Mouse (Mus musculus) CD8-positive naive resting alpha-beta T cell, adult 2 months (primary cell): ENCODE results near the gene Nr1h3.

Experiments
- DNase-seq, 2 experiments: peaks; one replicate each; pipeline ENCODE4 v3.0.0; 2022; ENCODE audit warnings: low read depth in 2 of 2, low spot score in 2 of 2

The Nr1h3 gene

DNA sequence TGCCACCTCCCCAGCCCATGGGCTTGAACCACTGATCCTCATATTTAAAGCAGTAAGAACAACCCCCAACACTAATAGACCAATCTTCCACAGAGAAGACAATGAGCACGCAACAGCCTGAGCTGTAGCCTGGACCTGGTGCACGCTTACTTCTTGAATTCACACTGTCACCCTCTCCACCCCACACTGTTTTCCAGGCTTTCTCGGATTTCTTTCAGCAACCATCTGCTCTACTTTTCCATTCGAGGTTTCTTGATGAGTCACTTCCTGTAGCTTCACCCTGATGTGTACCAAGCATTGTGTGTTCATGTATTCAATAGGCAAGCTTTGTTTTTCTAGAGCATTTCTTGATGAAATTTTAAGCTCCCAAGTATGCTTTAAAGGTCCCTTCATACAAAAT is 15.2 kb downstream of the Nr1h3 start:
- no peak for DNase-seq

DNA sequence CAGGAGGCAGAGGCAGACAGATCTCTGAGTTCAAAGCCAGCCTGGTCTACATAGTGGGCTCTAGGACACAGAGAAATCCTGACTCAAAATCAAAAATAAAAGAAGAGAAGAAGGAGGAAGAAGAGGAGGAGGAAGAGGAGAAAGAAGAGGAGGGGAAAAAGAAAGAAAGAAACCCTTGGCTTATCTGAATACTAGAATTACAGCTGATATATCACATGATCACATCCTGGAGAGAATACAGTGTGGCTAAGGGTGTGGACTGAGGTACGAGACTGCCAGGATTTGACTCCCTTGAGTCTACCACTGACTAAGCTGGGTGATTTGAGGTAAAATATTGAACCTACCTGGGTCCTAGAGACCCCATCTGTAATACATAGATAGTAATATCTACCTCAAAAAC is 16.4 kb downstream of the Nr1h3 start:
- DNase-seq, result no peak

DNA sequence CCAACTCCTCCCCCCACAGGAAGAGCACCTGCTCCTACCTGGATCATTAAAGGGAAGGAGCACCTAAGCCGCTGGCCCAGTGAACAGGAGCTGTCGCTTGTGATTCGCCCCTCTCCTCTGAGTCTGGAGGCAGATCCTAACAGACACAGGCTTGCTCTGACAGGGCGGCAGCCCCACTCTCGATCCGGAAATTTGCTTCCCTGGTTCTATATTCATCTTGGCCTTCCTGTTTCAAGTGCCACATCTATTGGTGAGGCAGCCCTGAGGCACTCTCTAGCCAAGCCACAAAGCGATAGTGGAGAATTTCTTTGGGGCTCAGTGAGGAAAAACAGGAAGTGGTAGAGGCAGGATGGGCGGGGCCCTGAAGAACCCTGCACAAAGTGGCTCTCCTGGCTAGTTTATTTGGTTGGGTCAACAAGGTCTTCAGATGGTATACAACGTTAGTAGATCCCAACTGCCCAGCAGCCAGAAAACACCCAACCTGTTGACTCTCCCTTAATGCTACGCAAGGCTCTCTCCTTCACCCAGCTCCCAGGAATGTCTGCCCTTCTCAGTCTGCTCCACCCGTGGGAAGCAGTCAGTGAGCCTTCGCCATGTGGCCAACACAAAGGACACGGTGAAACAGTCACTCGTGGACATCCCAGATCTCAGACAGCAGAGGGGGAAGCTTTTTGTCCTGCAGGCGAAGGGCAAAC is 18.8 kb downstream of the Nr1h3 start, which contains the start of gene Madd:
TSS of gene Madd (minus strand) at position 127 of the 695 bp plus-strand sequence.
- DNase-seq, result peak; percentile 69 to 75

GRCm38 (mm10) chr2:91183148-91183513 is 19.5 kb downstream of the Nr1h3 start:
- peak; percentile 97 to 99 for DNase-seq

- peak; percentile 78 to 81 for DNase-seq
Measured at GRCm38 (mm10) chr2:91182405-91183147, 20.1 kb downstream of the Nr1h3 start.

DNA sequence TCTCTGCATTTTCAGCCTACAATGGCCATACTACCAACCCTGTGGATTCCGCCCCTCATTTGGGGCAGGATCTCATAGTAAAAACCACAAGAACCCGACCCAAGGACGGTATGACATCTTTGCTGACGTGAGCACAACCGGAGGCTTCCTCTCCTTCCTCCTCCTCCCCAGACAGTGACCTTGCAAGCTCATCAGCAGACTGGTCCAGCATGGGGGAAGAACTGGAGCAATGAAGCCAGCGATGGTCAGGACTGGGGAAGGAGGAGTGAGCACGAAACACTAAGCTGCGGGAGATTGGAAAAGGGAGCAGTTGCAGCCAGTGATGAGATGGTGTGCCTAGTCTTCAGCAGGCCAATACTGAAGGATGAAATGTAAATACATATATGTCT is 20.6 kb downstream of the Nr1h3 start:
- peak; percentile 44 to 54 for DNase-seq

GRCm38 (mm10) chr2:91180706-91181105 is 21.9 kb downstream of the Nr1h3 start:
- no peak for DNase-seq

DNA sequence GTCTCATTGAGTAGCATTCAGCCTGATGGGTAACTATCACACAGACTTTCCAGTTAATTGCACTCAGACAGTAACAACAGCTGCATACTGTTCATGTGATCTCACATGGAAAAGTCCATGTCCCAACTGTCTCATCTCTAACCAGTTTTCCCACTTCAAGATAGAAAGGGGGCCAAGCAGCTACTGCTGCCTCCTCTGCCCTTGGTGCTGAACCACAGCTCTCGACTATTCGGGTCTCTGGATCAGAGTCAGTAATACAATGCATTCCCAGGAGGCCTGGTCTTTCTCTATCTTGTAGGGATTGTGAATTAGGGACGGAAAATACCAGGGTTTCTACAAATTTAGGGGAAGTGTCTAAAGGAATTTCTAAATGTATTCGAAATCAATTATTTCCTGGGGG is 22.8 kb downstream of the Nr1h3 start:
- DNase-seq, result no peak

- DNase-seq, result no peak
Measured at GRCm38 (mm10) chr2:91176234-91176633, 26.4 kb downstream of the Nr1h3 start.

- no peak for DNase-seq
Measured at GRCm38 (mm10) chr2:91175490-91175889, 27.1 kb downstream of the Nr1h3 start.

DNA sequence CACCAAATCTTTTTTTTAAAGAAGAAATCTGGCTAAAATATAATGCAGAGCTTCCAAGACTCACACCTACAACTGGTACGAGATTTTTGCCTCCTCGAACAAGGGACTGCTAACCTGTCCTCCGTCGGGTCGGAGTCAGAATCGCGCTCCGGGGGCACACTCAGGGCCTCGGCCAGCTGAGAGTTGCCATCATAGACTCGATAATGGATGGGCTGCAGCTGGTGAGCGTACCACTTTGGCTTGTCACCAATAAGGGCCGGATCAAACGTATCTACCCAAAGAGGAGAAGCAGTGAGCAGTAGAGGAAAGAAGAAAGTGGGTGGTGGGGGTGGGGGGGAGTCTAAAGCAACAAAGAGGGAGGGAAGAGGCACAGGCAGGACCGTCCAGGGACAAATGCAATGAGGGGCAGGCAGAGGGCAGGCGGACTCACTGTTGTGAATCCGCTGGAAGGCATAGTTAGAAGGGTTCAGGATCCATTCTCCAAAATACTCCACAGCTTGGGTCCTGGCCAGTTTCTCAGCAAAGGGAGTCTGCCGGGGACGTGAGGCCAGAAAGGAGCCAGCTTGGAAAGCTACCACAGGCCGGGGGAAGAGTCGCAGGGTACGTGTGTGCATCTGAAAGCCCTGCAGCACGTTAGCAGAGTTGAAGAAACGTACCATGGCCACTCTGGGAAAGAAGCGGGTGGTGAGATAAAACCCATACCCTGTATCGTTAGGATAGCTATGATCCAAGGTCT is 32.9 kb downstream of the Nr1h3 start:
- no peak for DNase-seq

DNA sequence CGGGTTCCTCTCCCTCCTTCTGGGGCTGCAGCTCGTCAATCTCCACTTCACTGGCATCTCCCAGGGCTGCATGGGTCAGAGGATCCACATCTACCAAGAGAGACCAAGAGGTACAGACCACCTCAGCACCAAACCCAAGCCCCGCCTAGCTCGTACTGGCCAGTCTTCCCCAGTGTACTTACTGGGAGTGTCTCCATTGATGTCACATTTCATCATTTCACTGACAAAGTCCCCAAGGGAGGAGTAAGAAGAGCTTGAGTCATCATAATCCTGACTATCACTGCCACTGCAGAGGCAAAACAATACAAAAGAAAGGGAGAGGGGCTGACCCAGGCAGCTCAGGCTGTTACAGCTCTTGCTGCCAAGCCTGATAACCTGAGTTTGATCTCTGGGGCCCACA is 35.0 kb downstream of the Nr1h3 start:
- DNase-seq, result no peak

GRCm38 (mm10) chr2:91164991-91165390 is 37.6 kb downstream of the Nr1h3 start:
- no peak for DNase-seq

- no peak for DNase-seq
Measured at GRCm38 (mm10) chr2:91163532-91163931, 39.1 kb downstream of the Nr1h3 start.

DNA sequence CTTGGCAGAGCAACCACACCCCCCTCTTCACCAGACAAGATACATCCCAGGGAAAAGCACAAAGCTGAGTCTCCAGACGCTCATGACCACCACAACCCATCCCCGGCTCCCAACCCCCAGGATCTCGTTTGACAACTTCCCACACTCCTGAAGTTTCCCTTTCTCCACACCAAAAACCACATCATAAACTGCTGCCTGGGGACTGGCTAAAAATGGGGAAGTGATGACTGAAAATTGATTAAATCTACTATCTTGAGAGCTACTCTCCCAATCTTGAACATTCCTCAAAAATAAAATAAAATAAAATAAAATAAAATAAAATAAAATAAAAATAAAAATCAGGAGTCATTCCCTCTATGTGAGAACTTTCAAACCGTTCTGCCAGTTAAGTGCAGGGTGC is 39.7 kb downstream of the Nr1h3 start:
- DNase-seq, result no peak

DNA sequence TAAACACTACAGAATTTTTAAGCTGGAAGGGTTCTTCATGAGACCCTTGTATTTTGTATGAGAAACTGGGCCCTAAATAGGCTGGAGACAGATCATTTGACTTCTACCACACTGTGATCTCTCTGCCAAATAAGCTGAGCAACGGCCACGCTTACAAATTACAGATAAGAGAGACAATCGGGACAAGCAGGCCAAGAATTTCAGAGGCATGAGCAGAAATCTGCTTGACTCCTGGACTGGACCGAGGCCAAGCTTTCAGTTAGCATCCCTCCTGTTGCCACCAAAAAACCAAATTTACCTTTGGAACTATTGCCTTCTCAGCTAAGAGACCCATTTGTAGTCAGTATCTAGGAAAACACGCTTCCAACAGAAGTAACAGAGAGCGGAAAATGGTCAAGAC is 42.0 kb downstream of the Nr1h3 start:
- no peak for DNase-seq

GRCm38 (mm10) chr2:91157002-91157752 is 45.5 kb downstream of the Nr1h3 start:
- DNase-seq, result no peak

DNA sequence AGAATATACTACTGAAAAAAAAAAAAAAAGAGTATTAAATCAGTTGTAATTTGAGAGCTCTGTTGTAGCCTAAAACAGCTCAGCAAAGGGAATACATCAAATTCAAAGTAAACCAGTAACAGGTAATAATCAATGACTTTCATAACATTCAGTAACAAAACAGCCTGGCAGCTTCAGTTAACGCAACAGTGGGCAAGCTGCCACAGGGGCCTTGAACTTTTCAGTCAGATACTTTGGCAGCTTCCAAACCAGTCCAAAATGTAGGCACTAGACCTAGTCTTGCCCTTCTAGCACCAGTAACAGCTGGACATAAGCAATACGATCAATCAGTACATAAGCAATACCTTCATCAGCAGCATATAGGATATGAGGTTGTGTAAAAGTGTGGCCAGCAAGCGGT is 48.5 kb downstream of the Nr1h3 start:
- no peak for DNase-seq

- no peak for DNase-seq
Measured at GRCm38 (mm10) chr2:91152885-91153377, 49.7 kb downstream of the Nr1h3 start.

DNA sequence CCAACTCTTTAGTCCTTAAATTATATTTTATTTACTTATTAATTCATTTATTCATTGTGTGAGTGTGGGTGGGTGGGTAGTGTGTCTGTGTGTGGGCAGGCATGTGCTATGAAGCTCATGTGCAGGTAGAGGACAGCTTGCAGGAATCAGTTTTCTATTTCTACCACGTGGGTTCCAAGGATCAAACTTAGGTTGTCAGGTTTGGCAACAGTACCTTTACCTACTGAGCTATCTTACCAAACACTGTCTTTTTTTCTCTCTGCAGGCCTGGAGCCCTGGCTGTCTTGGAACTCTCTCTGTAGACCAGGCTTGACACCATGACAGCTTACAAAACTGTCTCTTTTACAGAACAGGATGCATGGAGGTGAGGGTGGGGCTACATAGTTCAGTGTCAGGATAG is 51.3 kb downstream of the Nr1h3 start:
- DNase-seq, result no peak

GRCm38 (mm10) chr2:91148101-91148500 is 54.5 kb downstream of the Nr1h3 start:
- DNase-seq, result no peak
